Mouse (Mus musculus): ENCODE measurements at regions not wholly inside any gene's neighbourhood (a gene's known extent, or its start where the extent isn't known, plus 50 kb on each side); places are given as distances from the start of the nearest gene placed in this dataset.

GRCm38 (mm10) chr1:105434631-105435403 lies 78.3 kb upstream of the Rnf152 start:
- Histone ChIP-seq H3K4me1 (replicated peaks; ENCODE audit: control insufficient read depth, insufficient read depth, low read length) (peaks cover 6% of the 10 kb centered on the region), H3K4me3 (ENCODE audit: control insufficient read depth, insufficient read depth, low read length) (no peak overlapping the region), H3K27ac (ENCODE audit: control insufficient read depth, insufficient read depth, low read length) (peak overlapping the region; percentile 47; the same call in 1 of the 2 replicates), H3K36me3 (ENCODE audit: control insufficient read depth, insufficient read depth, low read length) (no peaks in the 10 kb centered on the region), H3K27me3 (ENCODE audit: control insufficient read depth, insufficient read depth, low read length) (no peaks in the 10 kb centered on the region)
- peak; percentile 33 for DNase-seq
- no peak for TF ChIP-seq CTCF (IDR thresholded peaks at IDR 0.05; ENCODE audit: borderline replicate concordance, control insufficient read depth, extremely low read depth, insufficient read depth, low read length, poor library complexity)
- no peak for TF ChIP-seq POLR2A (IDR thresholded peaks at IDR 0.05; ENCODE audit: control insufficient read depth, extremely low read depth, insufficient read depth, low read length, poor library complexity)
- WGBS, result 7% methylated on average over 8 of the region's 8 CpGs

GRCm38 (mm10) chr1:105433949-105434348 lies 77.4 kb upstream of the Rnf152 start:
- 85% methylated on average over 2 of the region's 2 CpGs for WGBS
- no peaks in the 10 kb centered on the region for H3K27me3 ChIP-seq (ENCODE audit: control insufficient read depth, insufficient read depth, low read length)
- DNase-seq, result no peak
- TF ChIP-seq POLR2A (IDR thresholded peaks at IDR 0.05; ENCODE audit: control insufficient read depth, extremely low read depth, insufficient read depth, low read length, poor library complexity), result no peak
- TF ChIP-seq CTCF (IDR thresholded peaks at IDR 0.05; ENCODE audit: borderline replicate concordance, control insufficient read depth, extremely low read depth, insufficient read depth, low read length, poor library complexity), result no peak
- peaks cover 6% of the 10 kb centered on the region for H3K4me1 ChIP-seq (replicated peaks; ENCODE audit: control insufficient read depth, insufficient read depth, low read length)
- H3K27ac ChIP-seq (ENCODE audit: control insufficient read depth, insufficient read depth, low read length), result no peak overlapping the region
- H3K4me3 ChIP-seq (ENCODE audit: control insufficient read depth, insufficient read depth, low read length), result no peak overlapping the region
- no peaks in the 10 kb centered on the region for H3K36me3 ChIP-seq (ENCODE audit: control insufficient read depth, insufficient read depth, low read length)

DNA sequence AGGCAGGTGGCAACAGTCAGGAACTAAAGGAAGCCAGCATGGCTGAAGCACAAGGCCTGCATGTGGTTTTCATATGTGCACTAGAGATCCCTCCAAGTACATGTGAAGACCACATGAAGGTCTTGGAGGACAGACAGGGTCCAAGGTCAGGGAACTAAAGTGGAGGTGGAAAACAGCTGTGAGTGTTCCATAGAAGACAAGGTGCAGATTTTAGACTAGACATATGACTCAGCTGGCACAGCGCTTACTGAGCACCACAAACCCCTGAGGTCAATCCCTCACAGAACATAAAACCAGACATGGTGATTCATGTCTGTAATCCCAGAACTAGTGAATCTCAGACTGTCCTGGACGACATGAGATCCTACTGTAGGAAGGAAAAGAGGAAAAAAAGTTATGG lies 75.3 kb upstream of the Rnf152 start:
- no peak overlapping the region for H3K4me3 ChIP-seq (ENCODE audit: control insufficient read depth, insufficient read depth, low read length)
- no peaks in the 10 kb centered on the region for H3K27me3 ChIP-seq (ENCODE audit: control insufficient read depth, insufficient read depth, low read length)
- no peak for DNase-seq
- no peak overlapping the region for H3K27ac ChIP-seq (ENCODE audit: control insufficient read depth, insufficient read depth, low read length)
- no peaks in the 10 kb centered on the region for H3K36me3 ChIP-seq (ENCODE audit: control insufficient read depth, insufficient read depth, low read length)
- peaks cover 6% of the 10 kb centered on the region for H3K4me1 ChIP-seq (replicated peaks; ENCODE audit: control insufficient read depth, insufficient read depth, low read length)
- TF ChIP-seq POLR2A (IDR thresholded peaks at IDR 0.05; ENCODE audit: control insufficient read depth, extremely low read depth, insufficient read depth, low read length, poor library complexity) (no peak), CTCF (IDR thresholded peaks at IDR 0.05; ENCODE audit: borderline replicate concordance, control insufficient read depth, extremely low read depth, insufficient read depth, low read length, poor library complexity) (no peak)
- 69% methylated on average over 2 of the region's 2 CpGs for WGBS

DNA sequence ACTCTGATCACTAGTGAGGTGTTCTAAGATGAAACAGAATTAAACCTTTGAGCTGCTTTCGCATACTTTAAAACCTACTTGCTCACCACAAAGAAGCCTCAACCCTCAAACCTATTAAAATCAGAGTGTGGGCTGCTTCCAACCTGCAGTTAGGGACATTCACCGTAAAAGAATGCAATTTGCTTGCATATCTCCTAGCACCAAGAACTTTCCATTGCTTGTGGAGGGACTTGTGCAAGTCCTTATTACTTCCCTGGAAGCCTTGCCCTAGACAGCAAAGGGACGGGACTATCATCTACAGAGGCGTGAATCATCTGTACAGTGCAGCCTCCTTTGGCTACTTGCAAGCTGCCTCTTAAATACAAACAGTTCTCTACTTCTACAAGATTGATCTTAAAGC lies 74.2 kb upstream of the Rnf152 start:
- Histone ChIP-seq H3K36me3 (ENCODE audit: control insufficient read depth, insufficient read depth, low read length) (no peaks in the 10 kb centered on the region), H3K27me3 (ENCODE audit: control insufficient read depth, insufficient read depth, low read length) (no peaks in the 10 kb centered on the region), H3K27ac (ENCODE audit: control insufficient read depth, insufficient read depth, low read length) (no peak overlapping the region), H3K4me3 (ENCODE audit: control insufficient read depth, insufficient read depth, low read length) (no peak overlapping the region), H3K4me1 (replicated peaks; ENCODE audit: control insufficient read depth, insufficient read depth, low read length) (peaks cover 6% of the 10 kb centered on the region)
- 56% methylated on average over 4 of the region's 4 CpGs for WGBS
- DNase-seq, result no peak
- TF ChIP-seq POLR2A (IDR thresholded peaks at IDR 0.05; ENCODE audit: control insufficient read depth, extremely low read depth, insufficient read depth, low read length, poor library complexity) (no peak), CTCF (IDR thresholded peaks at IDR 0.05; ENCODE audit: borderline replicate concordance, control insufficient read depth, extremely low read depth, insufficient read depth, low read length, poor library complexity) (no peak)

GRCm38 (mm10) chr1:105428165-105428564 lies 71.7 kb upstream of the Rnf152 start:
- no peaks in the 10 kb centered on the region for H3K4me1 ChIP-seq (replicated peaks; ENCODE audit: control insufficient read depth, insufficient read depth, low read length)
- TF ChIP-seq CTCF (IDR thresholded peaks at IDR 0.05; ENCODE audit: borderline replicate concordance, control insufficient read depth, extremely low read depth, insufficient read depth, low read length, poor library complexity), result no peak
- TF ChIP-seq POLR2A (IDR thresholded peaks at IDR 0.05; ENCODE audit: control insufficient read depth, extremely low read depth, insufficient read depth, low read length, poor library complexity), result no peak
- H3K36me3 ChIP-seq (ENCODE audit: control insufficient read depth, insufficient read depth, low read length), result no peaks in the 10 kb centered on the region
- DNase-seq, result no peak
- no peaks in the 10 kb centered on the region for H3K27me3 ChIP-seq (ENCODE audit: control insufficient read depth, insufficient read depth, low read length)
- no peak overlapping the region for H3K27ac ChIP-seq (ENCODE audit: control insufficient read depth, insufficient read depth, low read length)
- 90% methylated on average over 1 of the region's 1 CpGs for WGBS
- H3K4me3 ChIP-seq (ENCODE audit: control insufficient read depth, insufficient read depth, low read length), result no peak overlapping the region

DNA sequence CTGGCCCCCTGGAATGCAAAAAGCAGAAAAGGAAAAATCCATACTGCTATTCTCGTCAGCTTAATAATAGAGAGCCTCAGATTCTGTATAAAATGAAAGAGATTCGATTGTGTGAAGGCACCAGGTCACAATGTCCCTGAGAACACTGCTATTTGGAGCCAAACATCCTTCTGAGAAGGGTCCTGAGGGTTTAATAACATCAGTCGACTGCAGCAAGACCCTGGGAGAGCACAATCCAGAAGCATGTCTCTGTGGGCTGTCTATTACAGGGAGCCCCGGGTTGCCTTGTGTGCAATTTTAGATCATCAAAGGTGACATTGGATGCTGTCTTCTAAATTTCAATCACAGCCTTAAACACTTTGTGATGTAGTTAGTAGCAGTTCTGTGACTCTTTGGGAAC lies 69.6 kb upstream of the Rnf152 start:
- Histone ChIP-seq H3K4me3 (ENCODE audit: control insufficient read depth, insufficient read depth, low read length) (no peak overlapping the region), H3K27me3 (ENCODE audit: control insufficient read depth, insufficient read depth, low read length) (no peaks in the 10 kb centered on the region), H3K36me3 (ENCODE audit: control insufficient read depth, insufficient read depth, low read length) (no peaks in the 10 kb centered on the region), H3K4me1 (replicated peaks; ENCODE audit: control insufficient read depth, insufficient read depth, low read length) (no peaks in the 10 kb centered on the region), H3K27ac (ENCODE audit: control insufficient read depth, insufficient read depth, low read length) (no peak overlapping the region)
- TF ChIP-seq POLR2A (IDR thresholded peaks at IDR 0.05; ENCODE audit: control insufficient read depth, extremely low read depth, insufficient read depth, low read length, poor library complexity), result no peak
- TF ChIP-seq CTCF (IDR thresholded peaks at IDR 0.05; ENCODE audit: borderline replicate concordance, control insufficient read depth, extremely low read depth, insufficient read depth, low read length, poor library complexity), result no peak
- WGBS, result 82% methylated on average over 4 of the region's 4 CpGs
- no peak for DNase-seq

Data from thymus, adult 2 months (tissue).